9 mouse cellular contexts compared by ENCODE assay signal in genomic region chr13:95655284-95655683, GRCm38 (mm10). TPM values are rescaled to one million over a fixed set of nuclear protein-coding genes. Genes with fewer than 3 reads are reported as not detected.
DNase-seq lines count a peak whose midpoint lies in the region; ATAC-seq and TF ChIP-seq lines count a peak whose summit lies in the region.
"Had no signal": no experiment of that assay in that cellular context is flagged by ENCODE, and none has a peak within 500 bp of the region (broad histone marks: within the 10 kb centered on the region; RNA-seq: fewer than 3 reads in every experiment).

No protein-coding gene starts in this region.

- H3K27ac ChIP-seq in midbrain, postnatal 0 days (ENCODE audit: low read depth, low read length): no peak overlapping the region
- no peak overlapping the region for H3K27ac ChIP-seq in midbrain, embryonic 14.5 days (replicated peaks; ENCODE audit: low read depth, low read length)
- H3K27ac ChIP-seq in heart, embryonic 16.5 days (ENCODE audit: low read length): peak overlapping the region; percentile 43
- H3K27ac ChIP-seq in limb, embryonic 10.5 days: peak overlapping the region; percentile 59
- H3K27ac ChIP-seq: limb, embryonic 13.5 days had no signal

- no peak for ATAC-seq in midbrain, postnatal 0 days (ENCODE audit: low FRiP score)
- no peak for ATAC-seq in midbrain, embryonic 14.5 days (ENCODE audit: low FRiP score, low TSS enrichment)
- ATAC-seq in heart, embryonic 16.5 days (replicated peaks; ENCODE audit: extremely low read depth, insufficient read depth, low FRiP score): peak; percentile 83

- H3K36me3 ChIP-seq in midbrain, postnatal 0 days (ENCODE audit: insufficient read depth, low read length): peaks cover 3% of the 10 kb centered on the region; the same call in 1 of the 2 replicates
- H3K36me3 ChIP-seq in midbrain, embryonic 14.5 days (ENCODE audit: control insufficient read depth, insufficient read depth, low read length): no peaks in the 10 kb centered on the region
- no peaks in the 10 kb centered on the region for H3K36me3 ChIP-seq in heart, embryonic 16.5 days (ENCODE audit: control insufficient read depth, insufficient read depth)
- peaks cover 25% of the 10 kb centered on the region for H3K36me3 ChIP-seq in limb, embryonic 10.5 days

- no peaks in the 10 kb centered on the region for H3K9me3 ChIP-seq in midbrain, postnatal 0 days (ENCODE audit: low read length)
- no peaks in the 10 kb centered on the region for H3K9me3 ChIP-seq in midbrain, embryonic 14.5 days (ENCODE audit: control insufficient read depth, low read length)
- H3K9me3 ChIP-seq in heart, embryonic 16.5 days (replicated peaks; ENCODE audit: control insufficient read depth, low read length): no peaks in the 10 kb centered on the region
- H3K9me3 ChIP-seq in limb, embryonic 10.5 days (replicated peaks): no peaks in the 10 kb centered on the region
- H3K9me3 ChIP-seq: limb, embryonic 13.5 days had no signal

- H3K4me1 ChIP-seq in midbrain, postnatal 0 days (ENCODE audit: insufficient read depth, low read length): no peaks in the 10 kb centered on the region
- no peaks in the 10 kb centered on the region for H3K4me1 ChIP-seq in midbrain, embryonic 14.5 days (ENCODE audit: control insufficient read depth, insufficient read depth, low read length)
- peaks cover 13% of the 10 kb centered on the region for H3K4me1 ChIP-seq in heart, embryonic 16.5 days (ENCODE audit: control insufficient read depth, insufficient read depth, low read length)
- H3K4me1 ChIP-seq in limb, embryonic 10.5 days: peaks cover 23% of the 10 kb centered on the region

- H3K4me2 ChIP-seq in midbrain, postnatal 0 days (ENCODE audit: low read depth, low read length, poor library complexity, severe bottlenecking): no peak overlapping the region
- H3K4me2 ChIP-seq in midbrain, embryonic 14.5 days (ENCODE audit: low read length): no peak overlapping the region
- H3K4me2 ChIP-seq in heart, embryonic 16.5 days (ENCODE audit: low read depth, low read length): peak overlapping the region; percentile 3; the same call in 1 of the 2 replicates
- H3K4me2 ChIP-seq: limb, embryonic 13.5 days had no signal

- no peak for TF ChIP-seq CTCF in midbrain, postnatal 0 days (IDR thresholded peaks at IDR 0.05)

- DNase-seq in midbrain, postnatal 0 days (ENCODE audit: low spot score): peak; percentile 43
- no peak for DNase-seq in midbrain, embryonic 14.5 days
- DNase-seq in limb, embryonic 10.5 days (ENCODE audit: low spot score): peak; percentile 56
- peak; percentile 40 for DNase-seq in telencephalon, adult 2 months (ENCODE audit: low read depth, low spot score)
- DNase-seq in retina, postnatal 1 day: no peak
- no peak for DNase-seq in cerebellum, postnatal 10 days
- no peak for DNase-seq in gastrocnemius, adult 8-10 months (ENCODE audit: low spot score in 2 of 2)

- H3K27me3 ChIP-seq in midbrain, postnatal 0 days (ENCODE audit: insufficient read depth, low read length): no peaks in the 10 kb centered on the region
- H3K27me3 ChIP-seq in midbrain, embryonic 14.5 days (ENCODE audit: control insufficient read depth, insufficient read depth, low read length): no peaks in the 10 kb centered on the region
- no peaks in the 10 kb centered on the region for H3K27me3 ChIP-seq in heart, embryonic 16.5 days (ENCODE audit: control insufficient read depth, insufficient read depth, low read length)
- no peaks in the 10 kb centered on the region for H3K27me3 ChIP-seq in limb, embryonic 10.5 days (ENCODE audit: low read depth, poor library complexity, severe bottlenecking)
- H3K27me3 ChIP-seq: limb, embryonic 13.5 days had no signal

- WGBS in midbrain, postnatal 0 days: 58% methylated on average over 9 of the region's 9 CpGs
- 64% methylated on average over 9 of the region's 9 CpGs for WGBS in midbrain, embryonic 14.5 days
- 16% methylated on average over 9 of the region's 9 CpGs for WGBS in heart, embryonic 16.5 days
- 8% methylated on average over 9 of the region's 9 CpGs for WGBS in limb, embryonic 10.5 days

- H3K9ac ChIP-seq in midbrain, postnatal 0 days (replicated peaks; ENCODE audit: low read length, poor library complexity, severe bottlenecking): 0 out of 2 replicates have a peak overlapping the region, but pooled peaks have one; percentile 29
- no peak overlapping the region for H3K9ac ChIP-seq in midbrain, embryonic 14.5 days (replicated peaks; ENCODE audit: low read length)
- H3K9ac ChIP-seq in heart, embryonic 16.5 days (ENCODE audit: low read length): no peak overlapping the region
- H3K9ac ChIP-seq: limb, embryonic 13.5 days had no signal

- H3K4me3 ChIP-seq in midbrain, postnatal 0 days (ENCODE audit: low read depth, low read length): no peak overlapping the region
- H3K4me3 ChIP-seq in midbrain, embryonic 14.5 days (replicated peaks; ENCODE audit: low read depth, low read length): no peak overlapping the region
- H3K4me3 ChIP-seq in heart, embryonic 16.5 days (ENCODE audit: low read length): no peak overlapping the region
- H3K4me3 ChIP-seq in limb, embryonic 10.5 days: no peak overlapping the region
- H3K4me3 ChIP-seq: limb, embryonic 13.5 days had no signal

RNA-seq across cellular contexts. Expression of gene F2r, which starts 37.0 kb away (rescaled TPM):
- 36.3 and 48.3 TPM in 2 replicates for total RNA-seq in midbrain, postnatal 0 days (2014; rRNA removed)
- 27.3 and 28.8 TPM in 2 replicates for polyA plus RNA-seq in midbrain, postnatal 0 days (2015; fragmentation: Nextera tagmentation; extraction: Ambion mirVana)
- 53.5 and 78.8 TPM in 2 replicates for polyA plus RNA-seq in midbrain, embryonic 14.5 days (2014; fragmentation: Nextera tagmentation; extraction: Ambion mirVana)
- 96.3 and 107 TPM in 2 replicates for polyA plus RNA-seq in heart, embryonic 16.5 days (2015; fragmentation: Nextera tagmentation; extraction: Ambion mirVana)
- polyA plus RNA-seq in limb, embryonic 10.5 days (2016; fragmentation: Nextera tagmentation; extraction: Ambion mirVana): 141 and 143 TPM in 2 replicates
- total RNA-seq in gastrocnemius, adult 8-10 months (2022): 1 to 10 TPM; 2.6 to 7.7 (median 3.5) TPM

RNA-seq across cellular contexts. Expression of gene F2rl2, which starts 41.4 kb away (rescaled TPM):
- total RNA-seq in midbrain, postnatal 0 days (2014; rRNA removed): 0.38 and 0.49 TPM in 2 replicates
- polyA plus RNA-seq in midbrain, postnatal 0 days (2015; fragmentation: Nextera tagmentation; extraction: Ambion mirVana): 0.34 and 0.68 TPM in 2 replicates
- polyA plus RNA-seq in midbrain, embryonic 14.5 days (2014; fragmentation: Nextera tagmentation; extraction: Ambion mirVana): 0.58 and 0.84 TPM in 2 replicates
- 0.37 and 0.72 TPM in 2 replicates for polyA plus RNA-seq in heart, embryonic 16.5 days (2015; fragmentation: Nextera tagmentation; extraction: Ambion mirVana)
- 1.1 and 1.4 TPM in 2 replicates for polyA plus RNA-seq in limb, embryonic 10.5 days (2016; fragmentation: Nextera tagmentation; extraction: Ambion mirVana)
- total RNA-seq in gastrocnemius, adult 8-10 months (2022): not detected

Comparison
In these comparisons a context has a peak if more than half of its experiments do, and no peak if none do; other contexts are left out.
1. DNase-seq: peak in midbrain, postnatal 0 days (single experiment), limb, embryonic 10.5 days (single experiment) and telencephalon, adult 2 months (single experiment); none in midbrain, embryonic 14.5 days (single experiment), retina, postnatal 1 day (single experiment), cerebellum, postnatal 10 days (0 of 2) and gastrocnemius, adult 8-10 months (0 of 2).
2. H3K27ac ChIP-seq: peak in heart, embryonic 16.5 days (single experiment) and limb, embryonic 10.5 days (single experiment); none in midbrain, postnatal 0 days (single experiment) and midbrain, embryonic 14.5 days (single experiment).